Mouse (Mus musculus) gastrocnemius, adult 18-20 months (tissue): ENCODE data around the gene Wbp11. TPM values are rescaled to one million over a fixed set of nuclear protein-coding genes. Genes with fewer than 3 reads are reported as not detected.

Experiments used
- microRNA-seq: library from miRNA; unstranded; fragments of <30 nt; microRNA quantifications from one replicate; pipeline ENCODE4 v1.2.0, GENCODE M21; 2021
- total RNA-seq, 2 experiments: library from RNA; stranded (reverse); gene quantifications; 2 replicates each; pipeline ENCODE4 v1.2.3; 2021

Gene Wbp11
- total RNA-seq, 2 experiments from 2014 or later, result 52.4 to 52.7 TPM

Small RNA genes lying within 50 kb of the gene (microRNA-seq; reads per million reads assigned to microRNA genes)
- not detected for gene Gm44364

Other genes starting within 250 kb of the Wbp11 start
- 10 to 100 TPM; 15.1 to 20.8 TPM for gene Plbd1, start 166.3 kb downstream of the Wbp11 start, total RNA-seq
- gene Gucy2c, start 46.5 kb downstream of the Wbp11 start, total RNA-seq, result not detected
- gene Hist4h4, start 23.8 kb downstream of the Wbp11 start, total RNA-seq, result 1 to 10 TPM; 3.7 to 4.9 TPM
- 10 to 100 TPM; 15.3 to 15.4 TPM for gene H2afj, start 20.0 kb downstream of the Wbp11 start, total RNA-seq
- gene BC049715, start 607 bp downstream of the Wbp11 start, total RNA-seq, result under 1 TPM in 1 of 2 experiments, not detected in 1; 0.05 TPM
- gene Smco3, start 7.2 kb upstream of the Wbp11 start, total RNA-seq, result under 1 TPM; 0.21 to 0.28 TPM
- gene Art4, start 29.5 kb upstream of the Wbp11 start, total RNA-seq, result not detected
- 10 to 100 TPM; 51.3 to 68.0 TPM for gene Mgp, start 47.6 kb upstream of the Wbp11 start, total RNA-seq
- gene Erp27, start 93.9 kb upstream of the Wbp11 start, total RNA-seq, result not detected
- gene Pde6h, start 95.6 kb upstream of the Wbp11 start, total RNA-seq, result not detected
- gene Arhgdib, start 113.7 kb upstream of the Wbp11 start, total RNA-seq, result 10 to 100 TPM in 1 of 2 experiments, 1 to 10 TPM in 1; 5.8 to 10.9 TPM